Mouse (Mus musculus) frontal cortex, postnatal 10 days (tissue): ENCODE measurements at regions not wholly inside any gene's neighbourhood (a gene's known extent, or its start where the extent isn't known, plus 50 kb on each side); places are given as distances from the start of the nearest gene placed in this dataset.

ENCODE experiments used
- DNase-seq, 2 experiments: peaks; one replicate each; pipeline ENCODE4 v3.0.0; 2022; ENCODE audit warnings: low spot score in 2 of 2, mixed read lengths in 1 of 2

GRCm38 (mm10) chr2:72674856-72675440 is 199.0 kb downstream of the Cdca7 start:
- no peak for DNase-seq

- no peak for DNase-seq
Measured at GRCm38 (mm10) chr2:72677731-72678130, 201.8 kb downstream of the Cdca7 start.

GRCm38 (mm10) chr2:72688031-72688430 is 212.1 kb downstream of the Cdca7 start:
- no peak for DNase-seq

- DNase-seq, result no peak
Measured at GRCm38 (mm10) chr2:72701081-72701480, 225.1 kb downstream of the Cdca7 start.

GRCm38 (mm10) chr2:72703238-72703637 is 227.3 kb downstream of the Cdca7 start:
- no peak for DNase-seq

- no peak for DNase-seq
Measured at GRCm38 (mm10) chr2:72707676-72708659, 232.0 kb downstream of the Cdca7 start.

- no peak for DNase-seq
Measured at GRCm38 (mm10) chr2:72716931-72717330, 241.0 kb downstream of the Cdca7 start.

- DNase-seq, result peak in 1 of 2 experiments; percentile 34
Measured at GRCm38 (mm10) chr2:72728699-72729098, 251.5 kb downstream of the Sp3 start.

- no peak for DNase-seq
Measured at GRCm38 (mm10) chr2:72733371-72733770, 246.9 kb downstream of the Sp3 start.

GRCm38 (mm10) chr2:72735035-72735434 is 245.2 kb downstream of the Sp3 start:
- DNase-seq, result no peak

- DNase-seq, result no peak
Measured at GRCm38 (mm10) chr2:72736685-72737084, 243.6 kb downstream of the Sp3 start.

GRCm38 (mm10) chr2:72740391-72741361 is 239.6 kb downstream of the Sp3 start:
- DNase-seq, result no peak

GRCm38 (mm10) chr2:72741746-72742145 is 238.5 kb downstream of the Sp3 start:
- DNase-seq, result no peak

- DNase-seq, result no peak
Measured at GRCm38 (mm10) chr2:72743651-72744050, 236.6 kb downstream of the Sp3 start.

- DNase-seq, result no peak
Measured at GRCm38 (mm10) chr2:72744901-72745300, 235.3 kb downstream of the Sp3 start.

GRCm38 (mm10) chr2:72746476-72747215 is 233.6 kb downstream of the Sp3 start:
- no peak for DNase-seq

- no peak for DNase-seq
Measured at GRCm38 (mm10) chr2:72747299-72747698, 232.9 kb downstream of the Sp3 start.

GRCm38 (mm10) chr2:72749495-72749894 is 230.8 kb downstream of the Sp3 start:
- no peak for DNase-seq

- no peak for DNase-seq
Measured at GRCm38 (mm10) chr2:72751441-72751840, 228.8 kb downstream of the Sp3 start.

- DNase-seq, result no peak
Measured at GRCm38 (mm10) chr2:72752624-72753176, 227.5 kb downstream of the Sp3 start.
